ENCODE assay signal across 21 mouse cellular contexts in genomic region chr11:60090696-60091421, GRCm38 (mm10). TPM values are rescaled to one million over a fixed set of nuclear protein-coding genes. Genes with fewer than 3 reads are reported as not detected.
A peak's percentile ranks its signal among the peaks of the same experiment; 100 is the strongest.
DNase-seq lines count a peak whose midpoint lies in the region; ATAC-seq and TF ChIP-seq lines count a peak whose summit lies in the region.
"Had no signal": no experiment of that assay in that cellular context is flagged by ENCODE, and none has a peak within 500 bp of the region (broad histone marks: within the 10 kb centered on the region; RNA-seq: fewer than 3 reads in every experiment).

No protein-coding gene starts in this region.

- no peak overlapping the region for H3K4me3 ChIP-seq in kidney, embryonic 16.5 days (ENCODE audit: low read length)
- H3K4me3 ChIP-seq in liver, embryonic 12.5 days, result no peak overlapping the region
- H3K4me3 ChIP-seq in myocyte, result no peak overlapping the region
- H3K4me3 ChIP-seq in midbrain, embryonic 14.5 days (replicated peaks; ENCODE audit: low read depth, low read length), result no peak overlapping the region
- H3K4me3 ChIP-seq: embryonic facial prominence, embryonic 13.5 days; gastrocnemius, adult 2 months; limb, embryonic 12.5 days; midbrain, embryonic 10.5 days; neural tube, embryonic 13.5 days had no signal

- 28% methylated on average over 5 of the region's 5 CpGs for WGBS in kidney, embryonic 16.5 days
- 23% methylated on average over 5 of the region's 5 CpGs for WGBS in liver, embryonic 12.5 days (ENCODE audit: insufficient replicate concordance)
- 86% methylated on average over 5 of the region's 5 CpGs for WGBS in midbrain, embryonic 14.5 days

- peaks cover 18% of the 10 kb centered on the region for H3K4me1 ChIP-seq in kidney, embryonic 16.5 days (ENCODE audit: insufficient read depth, low read length)
- peaks cover 74% of the 10 kb centered on the region for H3K4me1 ChIP-seq in liver, embryonic 12.5 days
- peaks cover 38% of the 10 kb centered on the region for H3K4me1 ChIP-seq in midbrain, embryonic 14.5 days (ENCODE audit: control insufficient read depth, insufficient read depth, low read length)

- no peaks in the 10 kb centered on the region for H3K36me3 ChIP-seq in kidney, embryonic 16.5 days (ENCODE audit: insufficient read depth, low read length)
- no peaks in the 10 kb centered on the region for H3K36me3 ChIP-seq in liver, embryonic 12.5 days
- H3K36me3 ChIP-seq in myocyte (ENCODE audit: control insufficient read depth, insufficient read depth), result no peaks in the 10 kb centered on the region
- no peaks in the 10 kb centered on the region for H3K36me3 ChIP-seq in midbrain, embryonic 14.5 days (ENCODE audit: control insufficient read depth, insufficient read depth, low read length)
- H3K36me3 ChIP-seq: embryonic facial prominence, embryonic 13.5 days; limb, embryonic 12.5 days; midbrain, embryonic 10.5 days; neural tube, embryonic 13.5 days had no signal

- H3K4me2 ChIP-seq in kidney, embryonic 16.5 days (replicated peaks; ENCODE audit: low read depth, low read length), result no peak overlapping the region
- peak overlapping the region; percentile 37 for H3K4me2 ChIP-seq in liver, embryonic 12.5 days
- H3K4me2 ChIP-seq in myocyte (ENCODE audit: low read depth), result peak overlapping the region; percentile 13
- H3K4me2 ChIP-seq in midbrain, embryonic 14.5 days (ENCODE audit: low read length), result no peak overlapping the region
- H3K4me2 ChIP-seq: embryonic facial prominence, embryonic 13.5 days; limb, embryonic 12.5 days; lung, embryonic 14.5 days; neural tube, embryonic 13.5 days had no signal

- H3K79me2 ChIP-seq in myocyte (ENCODE audit: control insufficient read depth, insufficient read depth), result no peaks in the 10 kb centered on the region

- DNase-seq in kidney, postnatal 25 days, result no peak
- peak; percentile 31 for DNase-seq in brain, adult 2 months (ENCODE audit: low read depth, low spot score)
- DNase-seq in adrenal gland, adult 2 months, result no peak
- DNase-seq in midbrain, embryonic 14.5 days, result no peak
- DNase-seq: cerebellum, adult 2 months; gastrocnemius, adult 2 months; heart, postnatal 14 days; lung, embryonic 14.5 days; right cerebral cortex, postnatal 4 days; thymus, postnatal 4 days had no signal

- H3K27ac ChIP-seq in kidney, embryonic 16.5 days (ENCODE audit: low read length), result no peak overlapping the region
- peak overlapping the region; percentile 57 for H3K27ac ChIP-seq in liver, embryonic 12.5 days
- H3K27ac ChIP-seq in midbrain, embryonic 14.5 days (replicated peaks; ENCODE audit: low read depth, low read length), result no peak overlapping the region
- H3K27ac ChIP-seq: embryonic facial prominence, embryonic 13.5 days; gastrocnemius, adult 2 months; limb, embryonic 12.5 days had no signal

- no peak for TF ChIP-seq POLR2A in myocyte (IDR thresholded peaks at IDR 0.05; ENCODE audit: insufficient read length, low read depth)

- H3K9ac ChIP-seq in kidney, embryonic 16.5 days (replicated peaks; ENCODE audit: low read length), result 0 out of 2 replicates have a peak overlapping the region, but pooled peaks have one; percentile 29
- peak overlapping the region; percentile 23; the same call in 1 of the 2 replicates for H3K9ac ChIP-seq in liver, embryonic 12.5 days
- no peak overlapping the region for H3K9ac ChIP-seq in midbrain, embryonic 14.5 days (replicated peaks; ENCODE audit: low read length)
- H3K9ac ChIP-seq: limb, embryonic 12.5 days; lung, embryonic 14.5 days; neural tube, embryonic 13.5 days had no signal

- H3K27me3 ChIP-seq in kidney, embryonic 16.5 days (ENCODE audit: insufficient read depth, low read length), result no peaks in the 10 kb centered on the region
- no peaks in the 10 kb centered on the region for H3K27me3 ChIP-seq in liver, embryonic 12.5 days (replicated peaks)
- no peaks in the 10 kb centered on the region for H3K27me3 ChIP-seq in myocyte (ENCODE audit: control insufficient read depth, insufficient read depth, insufficient read length)
- H3K27me3 ChIP-seq in midbrain, embryonic 14.5 days (ENCODE audit: control insufficient read depth, insufficient read depth, low read length), result no peaks in the 10 kb centered on the region
- H3K27me3 ChIP-seq: limb, embryonic 12.5 days; neural tube, embryonic 13.5 days had no signal

- 0 out of 2 replicates have a peak, but pooled peaks have one; percentile 29 for ATAC-seq in kidney, embryonic 16.5 days (ENCODE audit: low FRiP score, low TSS enrichment)
- ATAC-seq in liver, embryonic 12.5 days, result peak; percentile 60
- no peak for ATAC-seq in midbrain, embryonic 14.5 days (ENCODE audit: low FRiP score, low TSS enrichment)
- ATAC-seq: forebrain, embryonic 16.5 days; hindbrain, embryonic 16.5 days; intestine, postnatal 0 days had no signal

- peaks cover 4% of the 10 kb centered on the region; the same call in 1 of the 2 replicates for H3K9me3 ChIP-seq in kidney, embryonic 16.5 days (ENCODE audit: low read length)
- H3K9me3 ChIP-seq in liver, embryonic 12.5 days (replicated peaks), result no peaks in the 10 kb centered on the region
- no peaks in the 10 kb centered on the region for H3K9me3 ChIP-seq in midbrain, embryonic 14.5 days (ENCODE audit: control insufficient read depth, low read length)
- H3K9me3 ChIP-seq: embryonic facial prominence, embryonic 13.5 days; limb, embryonic 12.5 days; midbrain, embryonic 10.5 days; neural tube, embryonic 13.5 days had no signal

- H3ac ChIP-seq in myocyte (ENCODE audit: control insufficient read depth, insufficient read length), result no peak overlapping the region

TF ChIP-seq in myocyte, 11 proteins besides CTCF, POLR2A, EP300 and RAD21:
- TF ChIP-seq POLR2AphosphoS2 (IDR thresholded peaks at IDR 0.05; ENCODE audit: insufficient read length, low read depth), result no peak

RNA-seq across cellular contexts. Expression of gene Rai1, which starts 14.0 kb away (rescaled TPM):
- polyA plus RNA-seq in kidney, embryonic 16.5 days (2015; fragmentation: Nextera tagmentation; extraction: Ambion mirVana), result 21.5 and 24.0 TPM in 2 replicates
- 11.3 and 11.6 TPM in 2 replicates for polyA plus RNA-seq in liver, embryonic 12.5 days (2016; fragmentation: Nextera tagmentation; extraction: Ambion mirVana)
- polyA plus RNA-seq in myocyte (2012; fragmentation: generic; extraction: Trizol), result 26.0 TPM
- 10 to 100 TPM; 41.4 to 46.7 TPM for total RNA-seq in adrenal gland, adult 2 months (2021)
- polyA plus RNA-seq in adrenal gland, adult 2 months (2012; rRNA removed), result 72.1 and 82.5 TPM in 2 replicates
- polyA plus RNA-seq in midbrain, embryonic 14.5 days (2014; fragmentation: Nextera tagmentation; extraction: Ambion mirVana), result 37.7 and 39.9 TPM in 2 replicates

RNA-seq across cellular contexts. Expression of gene Pemt, which starts 44.6 kb away (rescaled TPM):
- 11.2 and 12.2 TPM in 2 replicates for polyA plus RNA-seq in kidney, embryonic 16.5 days (2015; fragmentation: Nextera tagmentation; extraction: Ambion mirVana)
- 7.3 and 8.1 TPM in 2 replicates for polyA plus RNA-seq in liver, embryonic 12.5 days (2016; fragmentation: Nextera tagmentation; extraction: Ambion mirVana)
- polyA plus RNA-seq in myocyte (2012; fragmentation: generic; extraction: Trizol), result 15.8 TPM
- total RNA-seq in adrenal gland, adult 2 months (2021), result 10 to 100 TPM in 1 of 2 experiments, 1 to 10 TPM in 1; 8.4 to 12.5 TPM
- polyA plus RNA-seq in adrenal gland, adult 2 months (2012; rRNA removed), result 11.2 and 13.1 TPM in 2 replicates
- polyA plus RNA-seq in midbrain, embryonic 14.5 days (2014; fragmentation: Nextera tagmentation; extraction: Ambion mirVana), result 6.0 and 8.3 TPM in 2 replicates
- total RNA-seq: monocyte, adult 5-6 weeks had no signal

Comparison
In these comparisons a context has a peak if more than half of its experiments do, and no peak if none do; other contexts are left out.
1. H3K4me2 ChIP-seq: peak in liver, embryonic 12.5 days (single experiment) and myocyte (single experiment); none in kidney, embryonic 16.5 days (single experiment) and midbrain, embryonic 14.5 days (single experiment).